Mouse (Mus musculus): ENCODE data around the gene Ms4a6b.
"Not testable (repeated sequence)": the region's sequence is repeated elsewhere in the genome, so short reads cannot be mapped to it uniquely, and the experiment has no call there.

DNA sequence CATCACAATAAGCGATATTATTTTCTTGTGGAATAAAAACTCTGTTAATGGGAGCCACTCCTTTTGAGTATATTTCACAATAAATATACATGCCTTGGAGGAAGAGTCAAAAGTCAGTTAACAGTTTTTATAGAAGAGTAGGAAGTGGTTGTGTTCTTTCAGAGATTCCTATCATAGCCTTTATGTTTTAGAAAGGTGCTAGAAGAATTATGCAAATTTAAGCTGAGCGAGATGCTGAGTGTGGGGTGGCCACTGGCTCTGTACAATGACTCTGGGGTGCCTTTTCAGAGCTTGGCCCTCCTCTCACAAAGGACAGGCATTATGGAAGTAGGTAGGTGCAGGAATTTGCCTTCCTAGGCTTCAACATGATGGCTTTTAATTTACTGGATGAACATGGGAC, 28.1 kb downstream of the Ms4a6b start:
- not testable (repeated sequence) for TF ChIP-seq POLR2A (IDR thresholded peaks at IDR 0.05; ENCODE audit: insufficient read length, low read depth); MAX (IDR thresholded peaks at IDR 0.05; ENCODE audit: low read depth); USF1 (IDR thresholded peaks at IDR 0.05; ENCODE audit: low read depth); MYOG (IDR thresholded peaks at IDR 0.05; ENCODE audit: control insufficient read depth in 1 of 3, insufficient read depth in 1 of 3, insufficient read length in 2 of 3, low read depth in 2 of 3); SRF (IDR thresholded peaks at IDR 0.05; ENCODE audit: control insufficient read depth, insufficient read length, low read depth); E2F4 (IDR thresholded peaks at IDR 0.05; ENCODE audit: insufficient read depth); REST (IDR thresholded peaks at IDR 0.05; ENCODE audit: insufficient read depth, insufficient read length); TCF12 (IDR thresholded peaks at IDR 0.05; ENCODE audit: insufficient read depth, poor library complexity, severe bottlenecking); CEBPB (IDR thresholded peaks at IDR 0.05; ENCODE audit: insufficient read depth, poor library complexity, severe bottlenecking)
